Mouse (Mus musculus) G1E (cell line): ENCODE results near the gene Grhl3.

Source experiments
- CTCF ChIP-seq: IDR thresholded peaks from 2 replicates; pipeline ENCODE4 v1.5.1; 2012; ENCODE audit warnings: low read depth, low read length, inconsistent platforms, mixed read lengths
- POLR2AphosphoS5 ChIP-seq: IDR thresholded peaks from 2 replicates; pipeline ENCODE4 v1.6.1; 2012; ENCODE audit warnings: low read depth, low read length, inconsistent platforms; ENCODE audit not compliant: insufficient replicate concordance
- TAL1 ChIP-seq: conservative IDR thresholded peaks from 2 replicates; pipeline ENCODE4 v1.6.1; 2012; ENCODE audit warnings: low read depth, low read length, inconsistent platforms, mixed read lengths

- TF ChIP-seq CTCF (no peak), POLR2AphosphoS5 (no peak), TAL1 (no peak)
These were observed 28.1 kb upstream of the Grhl3 start for GRCm38 (mm10) chr4:135601530-135601929.
